Mouse (Mus musculus): ENCODE data around the gene Aurkaip1.
A peak's percentile ranks its signal among the peaks of the same experiment; 100 is the strongest.
"Not testable (repeated sequence)": the region's sequence is repeated elsewhere in the genome, so short reads cannot be mapped to it uniquely, and the experiment has no call there.

Gene Aurkaip1

DNA sequence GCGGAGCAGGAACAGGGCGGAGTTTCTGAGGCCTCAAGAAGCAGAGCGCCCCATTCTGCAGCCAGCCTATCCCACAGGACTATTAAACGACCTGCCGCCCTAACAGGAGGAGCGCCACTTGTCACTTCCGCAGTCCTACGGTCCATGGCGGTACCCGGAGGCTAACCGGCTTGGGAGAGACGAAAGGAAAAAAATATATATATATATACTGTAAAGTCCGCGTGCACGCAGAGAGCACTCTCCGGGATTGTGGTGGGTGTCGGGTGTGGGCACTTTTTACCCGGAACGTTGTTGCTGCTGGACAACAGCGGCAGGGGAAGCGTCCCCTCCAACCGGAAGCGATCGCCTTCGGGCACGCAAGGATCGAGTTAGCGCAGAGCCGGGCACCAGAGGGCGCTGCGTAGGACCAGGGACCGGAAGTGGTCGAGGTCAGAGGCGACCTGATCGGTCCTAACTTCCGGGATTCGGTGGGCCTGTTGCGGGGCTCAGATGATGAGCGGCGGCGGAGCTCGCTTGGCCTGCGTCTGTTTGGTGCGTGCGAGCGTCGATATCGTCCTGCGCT lies at the start of gene Aurkaip1:
Gene Aurkaip1 (plus strand): TSS at position 68 of the 562 bp plus-strand sequence.
- DNase-seq (ENCODE audit: low read depth): peak; percentile 86

DNA sequence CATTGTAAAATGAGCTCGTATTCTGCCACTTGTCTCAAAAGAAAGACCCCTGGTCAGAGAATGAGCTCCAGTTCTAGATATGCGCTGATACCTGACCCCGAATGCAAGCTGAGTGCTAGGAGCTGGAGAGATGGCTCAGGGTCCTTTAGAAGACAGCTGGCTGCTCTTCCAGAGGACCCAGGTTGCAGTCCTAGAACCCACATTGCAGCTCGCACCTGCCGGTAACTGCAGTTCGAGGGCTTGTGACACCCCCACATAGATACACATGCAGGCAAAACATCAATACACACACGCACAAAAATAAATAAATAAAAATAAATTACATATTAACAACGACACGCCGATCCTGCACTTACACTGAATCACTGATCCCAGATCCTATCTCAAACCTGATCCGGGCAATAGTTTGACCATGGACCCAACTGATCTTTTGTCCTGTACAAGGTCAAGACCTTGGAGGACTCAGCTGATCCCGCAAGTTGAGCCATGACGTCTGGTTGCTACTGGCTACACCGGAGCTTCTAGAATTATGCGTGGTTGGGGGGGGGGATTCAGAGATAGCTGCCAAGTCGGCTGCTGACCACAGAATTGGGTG lies 47.5 kb upstream of the Aurkaip1 start:
- no peak for DNase-seq (ENCODE audit: low read depth)

DNA sequence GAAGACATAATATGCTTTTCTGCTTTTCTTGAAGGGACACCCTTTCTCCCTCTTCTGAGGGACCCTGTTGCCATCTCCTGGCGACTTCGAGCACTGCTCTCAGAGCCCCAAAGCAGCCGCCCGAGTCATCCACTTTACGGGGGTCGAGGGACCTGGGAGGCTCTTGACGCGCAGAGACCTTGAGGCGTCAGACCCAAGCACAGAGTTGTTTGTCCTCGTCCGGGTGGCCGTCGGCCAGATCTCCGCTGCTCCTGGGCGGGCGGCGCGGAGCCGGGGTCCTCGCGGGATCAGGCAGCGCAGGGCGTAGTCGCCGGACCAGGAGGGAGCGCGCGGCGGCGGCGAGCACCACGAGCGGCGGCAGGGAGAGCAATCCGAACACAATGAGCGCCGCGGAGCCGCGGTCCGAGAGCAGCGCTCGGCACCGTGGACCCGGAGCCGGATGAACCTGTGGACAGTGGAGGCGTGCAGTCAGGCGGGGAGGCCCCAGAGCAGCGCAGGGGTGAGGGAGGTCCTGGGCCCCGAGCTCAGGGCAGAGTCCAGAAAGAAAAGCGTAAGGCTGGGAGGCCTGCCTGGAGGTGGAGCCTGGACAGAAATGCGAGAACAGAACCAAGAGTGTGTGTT lies 46.9 kb upstream of the Aurkaip1 start:
- no peak for DNase-seq (ENCODE audit: low read depth)

DNA sequence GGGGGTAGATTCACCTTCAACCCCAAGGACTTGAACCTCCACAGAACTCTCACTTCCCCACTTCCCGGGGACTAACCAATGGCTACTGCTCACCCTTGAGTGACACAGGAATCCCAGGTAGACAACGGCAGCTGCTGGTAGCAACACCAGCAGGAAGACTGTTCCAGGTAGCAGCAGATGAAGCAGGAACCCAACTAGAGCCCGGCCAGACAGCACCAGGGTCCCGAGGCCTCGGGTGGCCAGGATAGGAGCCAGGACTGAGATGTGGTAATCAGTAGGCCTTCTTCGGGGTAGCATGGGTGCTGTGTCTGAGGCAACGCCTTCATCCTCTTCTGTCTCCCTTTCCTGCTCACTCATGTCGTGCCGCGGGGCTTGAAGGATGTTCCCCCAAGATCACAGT lies 45.8 kb upstream of the Aurkaip1 start:
- DNase-seq (ENCODE audit: low read depth): no peak

DNA sequence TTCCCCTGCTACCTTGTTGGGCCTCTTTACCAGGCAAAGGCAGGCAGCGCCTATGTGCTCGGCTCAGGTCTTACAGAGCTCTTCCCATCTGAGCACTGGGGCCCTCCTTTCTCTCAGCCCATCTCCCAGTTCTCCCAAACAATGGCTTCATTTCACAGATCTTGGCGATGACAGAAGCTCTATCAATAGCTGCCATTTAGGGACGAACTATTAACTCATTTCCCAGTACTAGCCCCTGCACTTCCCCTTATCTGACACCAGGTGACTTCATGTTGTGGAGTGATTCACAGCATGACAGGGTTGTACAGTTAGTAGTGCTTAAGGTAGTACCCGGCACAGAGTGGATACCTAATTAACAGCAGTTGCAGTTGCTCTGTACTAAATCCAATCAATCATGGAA lies 45.3 kb upstream of the Aurkaip1 start, which contains the start of gene Tmem88b:
Gene Tmem88b (minus strand): TSS at position 56 of the 400 bp plus-strand sequence.
- no peak for DNase-seq (ENCODE audit: low read depth)

DNA sequence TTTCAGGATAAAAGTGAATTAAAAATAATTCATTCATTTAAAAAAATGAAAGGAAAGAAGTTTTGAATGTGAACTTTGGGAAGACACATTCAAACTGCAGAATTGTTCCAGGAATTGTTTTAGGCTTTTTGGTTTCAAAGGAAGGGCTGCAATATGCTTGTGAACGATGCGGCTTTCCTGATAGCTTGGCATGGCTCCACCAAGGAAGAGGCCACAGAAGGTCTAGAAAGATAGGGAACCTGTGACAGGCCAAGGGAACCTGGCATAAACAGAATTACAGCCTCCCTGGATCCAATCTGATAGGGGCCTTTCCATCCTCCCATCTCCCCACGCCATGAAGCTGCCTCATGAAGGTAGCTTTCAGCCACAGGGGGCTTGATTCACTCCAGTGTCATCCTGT lies 42.8 kb upstream of the Aurkaip1 start:
- DNase-seq (ENCODE audit: low read depth): no peak

DNA sequence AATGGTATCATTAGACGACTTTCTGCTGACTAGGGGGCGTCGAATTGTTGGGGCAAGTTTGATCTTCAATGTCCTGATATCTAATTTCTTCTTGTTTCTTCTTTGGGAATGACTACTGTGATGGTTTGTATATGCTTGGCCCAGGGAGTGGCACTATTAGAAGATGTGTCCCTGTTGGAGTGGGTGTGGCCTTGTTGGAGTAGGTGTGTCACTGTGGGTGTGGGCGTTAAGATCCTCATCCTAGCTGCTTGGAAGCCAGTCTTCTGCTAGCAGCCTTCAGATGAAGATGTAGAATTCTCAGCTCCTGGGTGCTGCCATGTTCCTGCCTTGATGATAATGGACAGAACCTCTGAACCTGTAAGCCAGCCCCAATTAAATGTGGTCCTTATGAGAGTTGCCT lies 42.2 kb upstream of the Aurkaip1 start:
- not testable (repeated sequence) for DNase-seq (ENCODE audit: low read depth)

DNA sequence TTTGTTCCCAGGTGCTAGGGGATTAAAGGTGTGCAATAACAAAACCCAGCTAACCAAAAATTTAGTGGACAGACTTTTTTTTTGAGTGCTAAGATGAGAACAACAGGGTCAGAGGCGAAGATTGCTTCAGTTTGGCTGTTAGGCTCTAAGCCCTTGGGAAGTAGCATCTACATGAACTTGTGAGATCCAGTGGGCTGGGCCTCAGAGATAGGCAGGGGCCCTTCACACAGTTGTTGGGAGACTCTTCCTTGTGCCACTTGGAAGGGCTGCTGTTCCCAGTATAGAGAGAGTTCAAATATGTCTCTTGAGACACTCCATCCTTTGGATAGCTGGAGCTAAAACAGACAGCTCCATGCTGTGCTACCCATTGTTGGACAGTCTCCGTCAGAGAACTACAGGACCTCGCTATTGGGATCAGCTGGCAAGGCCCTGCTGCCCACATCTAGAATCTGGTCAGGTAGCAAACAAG lies 41.0 kb upstream of the Aurkaip1 start, which contains the start of gene Ankrd65:
Gene Ankrd65 (plus strand): TSS at position 419 of the 469 bp plus-strand sequence.
- DNase-seq (ENCODE audit: low read depth): no peak

DNA sequence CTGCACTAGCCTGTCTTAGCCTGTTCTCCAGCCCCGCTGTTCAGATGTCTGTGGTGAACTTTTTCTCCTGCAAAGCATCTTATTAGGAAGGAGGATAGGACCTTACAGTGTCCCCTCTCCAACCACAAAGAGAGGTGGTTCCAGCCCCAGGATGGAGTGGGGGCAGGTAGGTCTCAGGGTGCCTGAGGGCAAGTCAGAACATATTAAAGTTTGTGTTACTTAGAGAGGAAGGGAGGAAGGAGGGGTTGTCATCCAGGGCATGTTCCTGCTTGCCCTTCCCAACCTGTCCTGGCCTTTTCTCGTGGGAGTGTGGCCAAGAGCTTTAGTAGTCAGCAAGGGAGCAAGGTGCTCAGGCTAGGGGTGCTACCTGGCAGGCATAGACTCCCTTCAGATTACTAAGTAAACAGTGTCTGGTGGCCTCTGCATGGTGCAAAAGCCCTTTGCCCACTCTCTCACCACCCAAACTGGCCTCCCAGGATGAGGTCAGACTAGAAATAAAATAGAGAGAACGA lies 40.4 kb upstream of the Aurkaip1 start:
- DNase-seq (ENCODE audit: low read depth): no peak

DNA sequence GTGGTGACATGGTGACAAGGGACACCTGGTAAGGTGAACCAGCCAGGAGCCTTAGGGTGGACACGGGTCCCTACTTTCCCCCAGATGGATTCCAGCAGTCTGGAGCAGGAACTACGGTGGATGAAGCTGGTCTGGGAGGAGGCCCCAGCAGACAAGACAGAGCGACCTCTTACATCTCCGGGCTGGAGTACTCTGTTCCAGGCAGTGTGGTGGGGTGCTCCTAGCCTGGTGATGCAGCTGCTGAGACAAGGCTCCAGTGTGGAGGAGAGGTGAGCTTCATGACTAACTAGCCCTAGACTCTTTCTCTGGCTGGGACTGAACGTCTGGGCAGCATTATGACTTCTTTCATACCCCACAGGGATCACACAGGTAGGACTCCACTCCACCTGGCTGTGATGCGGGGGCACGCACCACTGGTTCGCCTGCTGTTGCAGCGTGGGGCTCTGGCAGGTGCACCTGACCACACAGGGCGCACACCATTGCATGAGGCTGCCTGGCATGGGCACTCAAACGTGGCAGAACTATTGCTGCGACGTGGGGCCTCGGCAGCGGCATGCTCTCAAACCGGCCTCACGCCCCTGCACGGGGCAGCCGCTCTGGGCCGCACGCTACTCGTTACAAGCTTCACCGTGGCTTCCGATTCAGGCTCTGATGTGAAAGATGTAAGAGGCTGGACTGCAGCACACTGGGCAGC lies 39.7 kb upstream of the Aurkaip1 start:
- DNase-seq (ENCODE audit: low read depth): no peak

DNA sequence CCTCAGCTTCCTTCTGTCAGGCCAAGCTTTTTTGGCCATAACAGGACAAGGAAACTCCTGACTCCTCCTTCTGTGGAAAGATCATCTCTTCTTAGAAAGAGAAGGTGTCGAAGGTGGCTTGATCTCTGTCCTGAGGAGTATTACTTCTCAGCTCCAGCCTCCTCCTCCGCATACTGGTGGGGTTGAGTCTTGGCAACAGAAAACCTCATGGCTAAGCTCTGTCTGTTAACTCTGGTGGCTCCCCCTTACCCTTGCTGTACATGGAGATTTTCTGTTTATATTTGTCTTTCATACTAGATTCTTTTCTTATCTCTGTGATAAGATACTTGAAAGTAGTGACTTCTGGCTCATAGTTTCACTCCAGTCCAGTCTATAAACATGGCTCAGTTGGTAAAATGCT lies 37.3 kb upstream of the Aurkaip1 start:
- DNase-seq (ENCODE audit: low read depth): no peak

DNA sequence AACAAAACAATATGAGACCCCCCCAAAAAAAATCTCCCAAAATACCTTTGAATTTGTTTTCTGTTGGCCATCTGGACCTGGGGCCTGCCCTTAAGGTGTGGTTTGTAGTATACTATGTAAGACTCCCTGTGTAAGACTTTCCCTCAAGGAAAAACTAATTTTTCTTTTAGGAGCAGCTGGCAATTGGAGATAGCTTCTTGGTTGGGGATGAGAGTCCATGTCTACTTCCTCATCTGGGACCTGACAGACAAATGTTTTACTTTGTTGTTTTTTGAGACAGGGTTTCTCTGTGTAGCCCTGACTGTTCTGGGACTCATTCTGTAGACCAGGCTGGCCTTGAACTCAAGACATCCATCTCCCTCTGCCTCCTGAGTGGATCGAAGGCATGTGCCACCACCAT lies 29.0 kb upstream of the Aurkaip1 start:
- DNase-seq (ENCODE audit: low read depth): no peak

DNA sequence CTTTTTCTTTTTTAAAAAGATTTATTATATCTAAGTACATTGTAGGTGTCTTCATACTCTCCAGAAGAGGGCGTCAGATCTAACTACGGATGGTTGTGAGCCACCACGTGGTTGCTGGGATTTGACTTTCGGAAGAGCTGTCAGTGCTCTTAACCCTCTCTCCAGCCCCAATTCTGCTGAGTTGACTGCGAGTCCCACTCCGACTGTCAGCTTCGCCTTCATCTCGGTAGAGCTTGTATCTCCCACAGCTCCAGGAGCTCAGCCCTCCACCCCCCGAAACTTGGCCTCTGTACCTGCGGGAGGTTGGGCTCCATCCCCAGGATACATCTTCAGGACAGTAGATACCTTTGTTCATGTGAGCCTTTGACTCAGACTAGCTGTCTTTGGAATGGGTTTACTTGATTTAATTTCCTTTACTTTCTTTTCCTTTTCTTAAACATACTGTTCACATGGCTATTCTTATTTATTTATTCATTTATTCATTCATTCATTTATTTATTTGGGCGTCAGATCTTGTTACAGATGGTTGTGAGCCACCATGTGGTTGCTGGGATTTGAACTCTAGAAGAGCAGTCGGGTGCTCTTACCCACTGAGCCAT lies 28.2 kb upstream of the Aurkaip1 start, which contains the start of gene Mrpl20:
Gene Mrpl20 (plus strand): TSS at position 138 of the 599 bp plus-strand sequence.
- no peak for DNase-seq (ENCODE audit: low read depth)

DNA sequence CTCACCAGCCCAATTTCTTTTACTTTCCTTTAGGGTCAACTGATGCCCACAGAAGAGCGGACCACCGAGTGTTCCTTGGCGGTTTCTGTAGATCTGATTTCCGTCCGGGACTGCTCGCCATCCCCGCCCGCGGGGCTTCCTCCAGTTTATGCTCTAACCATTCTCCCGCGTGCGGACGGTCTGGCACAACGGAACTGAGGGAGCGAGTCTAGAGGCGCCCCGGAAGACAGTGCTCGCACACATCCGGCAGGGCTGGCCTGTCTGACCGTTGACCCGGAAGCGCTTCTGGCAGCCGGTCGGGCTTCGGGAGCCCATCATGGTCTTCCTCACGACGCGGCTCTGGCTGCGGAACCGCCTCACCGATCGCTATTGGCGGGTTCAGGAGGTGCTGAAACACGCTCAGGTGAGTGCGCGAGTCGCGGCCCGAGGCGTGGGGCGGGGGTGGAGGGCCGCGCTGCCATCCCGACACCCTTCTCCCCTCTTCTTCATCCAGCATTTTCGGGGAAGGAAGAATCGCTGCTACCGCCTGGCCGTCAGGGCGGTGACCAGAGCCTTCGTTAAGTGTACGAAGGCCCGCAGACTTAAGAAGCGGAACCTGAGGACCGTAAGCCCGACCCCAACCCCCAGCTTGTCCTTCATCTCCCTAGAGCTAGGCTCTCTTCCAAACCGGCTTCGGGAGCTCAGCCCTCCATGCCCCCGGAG lies 27.6 kb upstream of the Aurkaip1 start:
- peak; percentile 70 for DNase-seq (ENCODE audit: low read depth)

DNA sequence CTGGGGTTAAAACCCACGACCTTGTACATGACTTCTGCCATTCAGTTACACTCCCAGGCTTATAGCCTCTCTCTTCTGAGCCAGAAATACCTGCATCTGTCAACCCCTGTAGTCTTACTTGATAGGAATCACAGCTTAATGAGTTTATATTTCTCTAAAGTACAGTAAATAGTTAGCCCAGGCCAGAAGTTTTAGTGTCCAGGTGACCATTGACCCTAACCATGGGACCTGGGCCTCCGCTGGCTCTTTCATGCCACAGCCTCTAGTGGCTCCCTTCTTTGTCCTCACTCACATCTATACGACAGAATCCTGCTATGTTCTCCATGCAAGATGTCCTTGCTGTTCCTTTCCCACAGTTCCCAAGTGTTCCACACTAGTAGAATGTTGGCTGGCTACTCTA lies 23.2 kb upstream of the Aurkaip1 start:
- no peak for DNase-seq (ENCODE audit: low read depth)

DNA sequence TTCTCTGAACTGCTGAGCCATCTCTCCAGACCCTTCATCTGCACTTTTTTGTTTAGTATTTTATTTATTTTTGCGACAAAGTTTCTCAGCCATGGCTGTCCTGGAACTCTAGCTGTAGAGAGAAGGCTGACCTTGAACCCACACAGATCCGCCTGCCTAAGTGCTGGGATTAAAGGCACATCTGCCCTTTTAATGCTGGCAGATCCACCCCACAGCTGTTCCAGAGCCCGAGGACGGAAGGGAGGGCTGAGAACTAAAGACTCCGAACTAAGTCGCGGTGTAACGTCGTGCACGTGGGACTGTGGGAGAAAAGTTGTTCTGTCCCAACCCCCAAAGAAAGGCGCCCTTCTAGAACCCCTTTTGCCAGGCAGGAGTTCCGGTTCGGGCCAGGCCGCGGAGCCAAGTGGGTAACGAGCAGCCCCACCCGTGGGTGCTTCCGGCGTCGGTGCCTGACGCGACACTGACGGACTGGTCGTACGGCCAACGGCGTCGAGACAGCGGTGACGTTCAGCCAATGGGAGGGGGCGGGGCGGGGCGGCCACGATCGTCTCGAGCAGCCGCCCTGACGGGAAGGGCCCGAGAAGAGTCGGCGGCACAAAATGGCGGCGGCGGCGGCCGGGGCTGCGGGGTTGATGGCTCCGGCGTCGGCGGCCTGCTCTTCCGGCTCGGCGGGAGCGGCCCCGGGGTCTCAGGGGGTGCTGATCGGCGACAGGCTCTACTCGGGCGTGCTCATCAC lies 19.0 kb upstream of the Aurkaip1 start, which contains the start of gene Ccnl2:
Gene Ccnl2 (plus strand): TSS at position 561 of the 736 bp plus-strand sequence.
- DNase-seq (ENCODE audit: low read depth): peak; percentile 86

DNA sequence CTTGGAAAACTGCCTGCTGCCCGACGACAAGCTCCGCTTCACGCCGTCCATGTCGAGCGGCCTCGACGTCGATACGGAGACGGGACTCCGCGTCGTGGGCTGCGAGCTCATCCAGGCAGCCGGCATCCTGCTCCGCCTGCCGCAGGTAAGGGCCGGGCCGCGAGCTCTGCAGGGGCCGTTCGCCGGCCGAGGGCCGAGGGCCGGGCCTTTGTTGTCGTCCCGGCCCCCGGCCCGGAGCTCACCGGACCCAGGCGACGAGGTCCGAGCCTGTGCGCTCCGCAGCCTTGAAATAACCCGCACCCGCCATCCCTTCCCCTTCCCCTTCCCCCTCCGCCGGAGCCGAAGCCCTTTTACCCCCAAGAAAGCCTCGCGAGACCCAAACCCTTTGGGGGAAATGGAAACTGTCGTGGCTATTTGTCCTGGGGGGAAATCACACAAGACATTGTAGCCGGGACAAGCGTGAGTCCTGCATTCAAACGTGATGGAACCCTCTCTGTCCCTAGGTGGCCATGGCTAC lies 18.3 kb upstream of the Aurkaip1 start:
- DNase-seq (ENCODE audit: low read depth): no peak

DNA sequence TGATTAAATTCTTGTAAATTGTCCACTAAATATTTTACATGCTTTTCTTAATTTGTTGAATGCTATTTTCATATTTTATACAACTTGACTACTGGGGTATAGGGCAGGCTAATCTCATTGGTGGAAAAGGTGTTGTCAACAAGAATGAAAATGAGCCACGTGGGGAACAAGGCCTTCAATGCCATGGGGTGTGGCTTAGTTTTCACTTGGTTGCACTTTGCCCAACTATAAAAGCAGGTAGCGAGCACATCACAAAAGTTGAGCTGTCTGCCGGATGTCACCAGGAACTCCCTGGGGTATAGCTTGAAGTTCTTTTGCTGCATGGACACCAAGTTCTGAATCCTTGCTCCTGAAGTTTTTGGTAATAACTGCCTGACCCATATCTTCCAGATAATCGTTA lies 13.5 kb upstream of the Aurkaip1 start:
- DNase-seq (ENCODE audit: low read depth): no peak

DNA sequence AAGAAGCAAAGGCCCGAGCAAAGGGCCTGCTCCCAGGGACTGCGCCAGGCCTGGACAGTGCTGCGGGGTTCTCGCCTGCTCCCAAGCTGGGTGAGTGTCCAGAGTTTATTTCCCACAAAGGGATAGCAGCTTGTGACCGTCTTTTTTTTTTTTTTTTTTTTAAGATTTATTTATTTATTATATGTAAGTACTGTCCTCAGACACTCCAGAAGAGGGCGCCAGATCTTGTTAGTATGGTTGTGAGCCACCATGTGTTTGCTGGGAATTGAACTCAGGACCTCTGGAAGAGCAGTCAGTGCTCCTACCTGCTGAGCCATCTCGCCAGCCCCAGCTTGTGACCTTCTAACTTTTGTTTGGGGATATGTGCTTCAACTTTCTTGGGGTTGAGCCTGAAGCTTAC lies 10.0 kb upstream of the Aurkaip1 start:
- no peak for DNase-seq (ENCODE audit: low read depth)

DNA sequence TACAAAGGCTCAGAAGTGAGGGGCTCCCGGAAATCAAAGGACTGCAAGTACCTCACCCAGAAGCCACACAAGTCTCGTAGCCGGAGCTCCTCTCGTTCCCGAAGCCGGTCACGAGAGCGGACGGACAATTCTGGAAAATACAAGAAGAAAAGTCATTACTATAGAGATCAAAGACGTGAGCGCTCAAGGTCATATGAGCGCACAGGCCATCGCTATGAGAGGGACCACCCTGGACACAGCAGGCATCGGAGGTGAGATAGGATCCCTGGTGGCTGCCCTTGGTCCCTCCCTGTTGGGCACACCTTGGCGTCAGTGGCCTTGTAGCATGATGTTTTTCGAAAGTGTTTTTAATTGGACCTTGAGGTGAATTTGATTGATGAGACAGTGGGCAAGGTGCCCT lies 7.6 kb upstream of the Aurkaip1 start:
- no peak for DNase-seq (ENCODE audit: low read depth)
